Mouse (Mus musculus): ENCODE results near the gene Pde2a. TPM values are rescaled to one million over a fixed set of nuclear protein-coding genes. Genes with fewer than 3 reads are reported as not detected.

Gene Pde2a
- 2.9 TPM in 1 of 2 replicates, not detected in the other for polyA plus RNA-seq (2011; ENCODE audit: insufficient read depth, insufficient read length, low read depth, missing spikeins)

- H3K27me3 ChIP-seq (ENCODE audit: control insufficient read depth, insufficient read depth, low read length, poor library complexity, severe bottlenecking), result no peaks in the 10 kb centered on the region
- H3K36me3 ChIP-seq (ENCODE audit: control insufficient read depth, insufficient read depth, low read length, poor library complexity, severe bottlenecking), result no peaks in the 10 kb centered on the region
- TF ChIP-seq POLR2A (IDR thresholded peaks at IDR 0.05; ENCODE audit: insufficient read depth, low read length) (no peak), EP300 (IDR thresholded peaks at IDR 0.05; ENCODE audit: insufficient read depth, low read depth, low read length) (no peak)
- no peak within 1 kb of the TSS for H3K27ac ChIP-seq (ENCODE audit: insufficient read depth, low read length)
- H3K9ac ChIP-seq (ENCODE audit: low read depth, poor library complexity, severe bottlenecking), result no peak within 1 kb of the TSS
- H3K9me3 ChIP-seq (replicated peaks; ENCODE audit: control insufficient read depth, insufficient read depth, low read length, poor library complexity, severe bottlenecking), result no peaks in the 10 kb centered on the region
- no peak within 1 kb of the TSS for H3K4me3 ChIP-seq (ENCODE audit: low read depth, low read length)
- H3K4me1 ChIP-seq (ENCODE audit: control insufficient read depth, insufficient read depth, low read length), result no peaks in the 10 kb centered on the region
Measured at GRCm38 (mm10) chr7:101421529-101421928, at the start of gene Pde2a. TSS of gene Pde2a (plus strand) at chr7:101421691.

GRCm38 (mm10) chr7:101373082-101373481 lies 48.4 kb upstream of the Pde2a start:
- Histone ChIP-seq H3K27ac (ENCODE audit: insufficient read depth, low read length) (no peak overlapping the region), H3K36me3 (ENCODE audit: control insufficient read depth, insufficient read depth, low read length, poor library complexity, severe bottlenecking) (no peaks in the 10 kb centered on the region), H3K9me3 (replicated peaks; ENCODE audit: control insufficient read depth, insufficient read depth, low read length, poor library complexity, severe bottlenecking) (no peaks in the 10 kb centered on the region), H3K27me3 (ENCODE audit: control insufficient read depth, insufficient read depth, low read length, poor library complexity, severe bottlenecking) (no peaks in the 10 kb centered on the region), H3K9ac (ENCODE audit: low read depth, poor library complexity, severe bottlenecking) (no peak overlapping the region), H3K4me1 (ENCODE audit: control insufficient read depth, insufficient read depth, low read length) (peaks cover 3% of the 10 kb centered on the region), H3K4me3 (ENCODE audit: low read depth, low read length) (peak overlapping the region; percentile 51)
- no peak for TF ChIP-seq CTCF (IDR thresholded peaks at IDR 0.05; ENCODE audit: low read depth, low read length)
- no peak for TF ChIP-seq POLR2A (IDR thresholded peaks at IDR 0.05; ENCODE audit: insufficient read depth, low read length)
- TF ChIP-seq EP300 (IDR thresholded peaks at IDR 0.05; ENCODE audit: insufficient read depth, low read depth, low read length), result no peak

GRCm38 (mm10) chr7:101374155-101374554 lies 47.3 kb upstream of the Pde2a start:
- peaks cover under 1% of the 10 kb centered on the region for H3K4me1 ChIP-seq (ENCODE audit: control insufficient read depth, insufficient read depth, low read length)
- no peaks in the 10 kb centered on the region for H3K36me3 ChIP-seq (ENCODE audit: control insufficient read depth, insufficient read depth, low read length, poor library complexity, severe bottlenecking)
- no peak overlapping the region for H3K9ac ChIP-seq (ENCODE audit: low read depth, poor library complexity, severe bottlenecking)
- H3K27me3 ChIP-seq (ENCODE audit: control insufficient read depth, insufficient read depth, low read length, poor library complexity, severe bottlenecking), result no peaks in the 10 kb centered on the region
- H3K4me3 ChIP-seq (ENCODE audit: low read depth, low read length), result no peak overlapping the region
- TF ChIP-seq EP300 (IDR thresholded peaks at IDR 0.05; ENCODE audit: insufficient read depth, low read depth, low read length) (no peak), POLR2A (IDR thresholded peaks at IDR 0.05; ENCODE audit: insufficient read depth, low read length) (no peak), CTCF (IDR thresholded peaks at IDR 0.05; ENCODE audit: low read depth, low read length) (no peak)
- H3K9me3 ChIP-seq (replicated peaks; ENCODE audit: control insufficient read depth, insufficient read depth, low read length, poor library complexity, severe bottlenecking), result no peaks in the 10 kb centered on the region
- no peak overlapping the region for H3K27ac ChIP-seq (ENCODE audit: insufficient read depth, low read length)

- Histone ChIP-seq H3K36me3 (ENCODE audit: control insufficient read depth, insufficient read depth, low read length, poor library complexity, severe bottlenecking) (no peaks in the 10 kb centered on the region), H3K9ac (ENCODE audit: low read depth, poor library complexity, severe bottlenecking) (no peak overlapping the region), H3K27ac (ENCODE audit: insufficient read depth, low read length) (no peak overlapping the region), H3K27me3 (ENCODE audit: control insufficient read depth, insufficient read depth, low read length, poor library complexity, severe bottlenecking) (no peaks in the 10 kb centered on the region), H3K4me1 (ENCODE audit: control insufficient read depth, insufficient read depth, low read length) (no peaks in the 10 kb centered on the region), H3K4me3 (ENCODE audit: low read depth, low read length) (no peak overlapping the region), H3K9me3 (replicated peaks; ENCODE audit: control insufficient read depth, insufficient read depth, low read length, poor library complexity, severe bottlenecking) (no peaks in the 10 kb centered on the region)
- TF ChIP-seq EP300 (IDR thresholded peaks at IDR 0.05; ENCODE audit: insufficient read depth, low read depth, low read length) (no peak), CTCF (IDR thresholded peaks at IDR 0.05; ENCODE audit: low read depth, low read length) (no peak), POLR2A (IDR thresholded peaks at IDR 0.05; ENCODE audit: insufficient read depth, low read length) (no peak)
Measured at GRCm38 (mm10) chr7:101376701-101377340, 44.7 kb upstream of the Pde2a start.

GRCm38 (mm10) chr7:101377741-101378262 lies 43.7 kb upstream of the Pde2a start:
- H3K27me3 ChIP-seq (ENCODE audit: control insufficient read depth, insufficient read depth, low read length, poor library complexity, severe bottlenecking), result no peaks in the 10 kb centered on the region
- TF ChIP-seq CTCF (IDR thresholded peaks at IDR 0.05; ENCODE audit: low read depth, low read length), result no peak
- no peak for TF ChIP-seq POLR2A (IDR thresholded peaks at IDR 0.05; ENCODE audit: insufficient read depth, low read length)
- TF ChIP-seq EP300 (IDR thresholded peaks at IDR 0.05; ENCODE audit: insufficient read depth, low read depth, low read length), result no peak
- no peak overlapping the region for H3K9ac ChIP-seq (ENCODE audit: low read depth, poor library complexity, severe bottlenecking)
- no peaks in the 10 kb centered on the region for H3K9me3 ChIP-seq (replicated peaks; ENCODE audit: control insufficient read depth, insufficient read depth, low read length, poor library complexity, severe bottlenecking)
- no peak overlapping the region for H3K27ac ChIP-seq (ENCODE audit: insufficient read depth, low read length)
- H3K4me3 ChIP-seq (ENCODE audit: low read depth, low read length), result 0 out of 2 replicates have a peak overlapping the region, but pooled peaks have one; percentile 11
- no peaks in the 10 kb centered on the region for H3K4me1 ChIP-seq (ENCODE audit: control insufficient read depth, insufficient read depth, low read length)
- H3K36me3 ChIP-seq (ENCODE audit: control insufficient read depth, insufficient read depth, low read length, poor library complexity, severe bottlenecking), result no peaks in the 10 kb centered on the region

- Histone ChIP-seq H3K9me3 (replicated peaks; ENCODE audit: control insufficient read depth, insufficient read depth, low read length, poor library complexity, severe bottlenecking) (no peaks in the 10 kb centered on the region), H3K4me1 (ENCODE audit: control insufficient read depth, insufficient read depth, low read length) (no peaks in the 10 kb centered on the region), H3K4me3 (ENCODE audit: low read depth, low read length) (no peak overlapping the region), H3K27me3 (ENCODE audit: control insufficient read depth, insufficient read depth, low read length, poor library complexity, severe bottlenecking) (no peaks in the 10 kb centered on the region), H3K27ac (ENCODE audit: insufficient read depth, low read length) (no peak overlapping the region), H3K9ac (ENCODE audit: low read depth, poor library complexity, severe bottlenecking) (no peak overlapping the region), H3K36me3 (ENCODE audit: control insufficient read depth, insufficient read depth, low read length, poor library complexity, severe bottlenecking) (no peaks in the 10 kb centered on the region)
- TF ChIP-seq CTCF (IDR thresholded peaks at IDR 0.05; ENCODE audit: low read depth, low read length) (no peak), POLR2A (IDR thresholded peaks at IDR 0.05; ENCODE audit: insufficient read depth, low read length) (no peak), EP300 (IDR thresholded peaks at IDR 0.05; ENCODE audit: insufficient read depth, low read depth, low read length) (no peak)
Measured at GRCm38 (mm10) chr7:101378285-101378684, 43.2 kb upstream of the Pde2a start.

Measured in ES-Bruce4 (cell line).